Mouse (Mus musculus) olfactory bulb, adult 2 months (tissue): ENCODE results near the gene Plrg1.

Experiments
- CTCF ChIP-seq: fragments of 200-500 bp; IDR thresholded peaks from 2 replicates; pipeline ENCODE4 v1.5.1; 2012; ENCODE audit warnings: low read depth, mild to moderate bottlenecking, low read length, moderate library complexity; ENCODE audit not compliant: insufficient read depth
- POLR2A ChIP-seq: fragments of 200-500 bp; IDR thresholded peaks from 2 replicates; pipeline ENCODE4 v1.6.1; 2012; ENCODE audit warnings: mild to moderate bottlenecking, low read depth, low read length, moderate library complexity; ENCODE audit not compliant: insufficient read depth

GRCm38 (mm10) chr3:83030331-83030730 is 25.0 kb upstream of the Plrg1 start:
- TF ChIP-seq POLR2A (no peak), CTCF (no peak)
